In the genomic region with DNA sequence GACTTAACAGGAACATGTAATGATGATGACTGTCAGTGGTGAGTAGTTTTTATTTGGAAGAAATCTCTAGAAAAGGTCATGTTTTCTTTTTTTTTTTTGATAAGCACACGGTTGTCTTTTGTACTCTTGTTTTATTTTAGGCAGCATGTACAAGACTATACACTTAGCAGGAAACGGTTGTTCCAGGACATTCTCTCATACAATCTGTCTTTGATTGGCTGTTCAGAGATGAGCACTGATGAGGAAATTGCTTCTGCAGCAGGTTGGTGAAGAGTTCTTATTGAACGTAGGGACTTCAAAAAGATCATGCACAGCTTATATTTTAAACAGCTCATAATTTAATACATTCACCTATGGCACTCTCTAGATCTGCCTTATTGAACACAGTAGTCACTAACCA, we compare ENCODE assay signal across 23 mouse cellular contexts. TPM values are rescaled to one million over a fixed set of nuclear protein-coding genes. Genes with fewer than 3 reads are reported as not detected.
DNase-seq lines count a peak whose midpoint lies in the region; ATAC-seq lines count a peak whose summit lies in the region.
"Had no signal": no experiment of that assay in that cellular context is flagged by ENCODE, and none has a peak within 500 bp of the region (broad histone marks: within the 10 kb centered on the region; RNA-seq: fewer than 3 reads in every experiment).

No protein-coding gene starts in this region.

- 93% methylated on average over 3 of the region's 3 CpGs for WGBS in forebrain, embryonic 11.5 days

- no peak overlapping the region for H3K9ac ChIP-seq in forebrain, embryonic 11.5 days (ENCODE audit: low read length)

- H3K4me2 ChIP-seq in forebrain, embryonic 11.5 days (ENCODE audit: low read depth, low read length, severe bottlenecking): no peak overlapping the region

- ATAC-seq in CD4-positive, CD25-positive, alpha-beta regulatory T cell, adult 4 months: peak; percentile 71
- peak; percentile 50 for ATAC-seq in activated CD4-positive, CD25-positive, alpha-beta regulatory T cell, adult 4 months
- ATAC-seq in inflammation-experienced regulatory T-cells, adult 6 months: peak; percentile 27
- no peak for ATAC-seq in forebrain, embryonic 11.5 days (replicated peaks; ENCODE audit: low FRiP score)
- ATAC-seq: Patski had no signal

- no peak overlapping the region for H3K4me3 ChIP-seq in forebrain, embryonic 11.5 days (ENCODE audit: low read depth, low read length)

- H3K36me3 ChIP-seq in forebrain, embryonic 11.5 days (ENCODE audit: control insufficient read depth, insufficient read depth, low read length): peaks cover 11% of the 10 kb centered on the region; the same call in 1 of the 2 replicates

- H3K4me1 ChIP-seq in forebrain, embryonic 11.5 days (replicated peaks; ENCODE audit: control insufficient read depth, insufficient read depth, low read length): no peaks in the 10 kb centered on the region

- H3K27ac ChIP-seq in forebrain, embryonic 11.5 days (ENCODE audit: low read depth, low read length): no peak overlapping the region

- H3K27me3 ChIP-seq in forebrain, embryonic 11.5 days (ENCODE audit: control insufficient read depth, insufficient read depth, low read length): no peaks in the 10 kb centered on the region
- H3K27me3 ChIP-seq: CH12.LX, Patski had no signal

- peak; percentile 14 for DNase-seq in CD4-positive, CD25-positive, alpha-beta regulatory T cell, adult 2 months (ENCODE audit: low read depth, low spot score)
- DNase-seq in spleen, postnatal 14 days (ENCODE audit: low spot score in 2 of 2): no peak
- no peak for DNase-seq in spleen, postnatal 4 days (ENCODE audit: low spot score in 2 of 2)
- no peak for DNase-seq in frontal cortex, postnatal 14 days (ENCODE audit: low spot score in 2 of 2)
- no peak for DNase-seq in forebrain, embryonic 11.5 days (ENCODE audit: low spot score)
- DNase-seq: adrenal gland, adult 2 months; adrenal gland, adult 8-10 months; adrenal gland, postnatal 10 days; adrenal gland, postnatal 14 days; adrenal gland, postnatal 25 days; adrenal gland, postnatal 36 days; B cell, adult 2 months; cerebellum, adult 11 months; cerebellum, adult 11-12 months; cerebellum, adult 18-20 months; cerebellum, adult 2 months; cerebellum, adult 8-10 months had no signal

- no peaks in the 10 kb centered on the region for H3K9me3 ChIP-seq in forebrain, embryonic 11.5 days (ENCODE audit: control insufficient read depth, low read length)
- H3K9me3 ChIP-seq: G1E had no signal

RNA-seq across cellular contexts. Expression of a gene that starts 29.3 kb away (rescaled TPM):
- polyA plus RNA-seq in CD4-positive, CD25-positive, alpha-beta regulatory T cell, adult 4 months (2017; shearing (Covaris generic)): 10 to 100 TPM; 33.8 to 39.0 TPM
- polyA plus RNA-seq in activated CD4-positive, CD25-positive, alpha-beta regulatory T cell, adult 4 months (2017; shearing (Covaris generic)): 10 to 100 TPM; 23.2 to 35.4 TPM
- polyA plus RNA-seq in inflammation-experienced regulatory T-cells, adult 6 months (2017; shearing (Covaris generic)): 10 to 100 TPM; 25.6 to 37.1 (median 33.7) TPM
- polyA plus RNA-seq in forebrain, embryonic 11.5 days (2014; fragmentation: Nextera tagmentation; extraction: Ambion mirVana): 23.1 and 29.4 TPM in 2 replicates

RNA-seq across cellular contexts. Expression of a gene that starts 29.8 kb away (rescaled TPM):
- polyA plus RNA-seq in CD4-positive, CD25-positive, alpha-beta regulatory T cell, adult 4 months (2017; shearing (Covaris generic)): 10 to 100 TPM; 12.2 to 16.8 TPM
- polyA plus RNA-seq in activated CD4-positive, CD25-positive, alpha-beta regulatory T cell, adult 4 months (2017; shearing (Covaris generic)): 10 to 100 TPM; 12.8 to 13.7 TPM
- 10 to 100 TPM; 13.6 to 18.7 (median 17.9) TPM for polyA plus RNA-seq in inflammation-experienced regulatory T-cells, adult 6 months (2017; shearing (Covaris generic))
- polyA plus RNA-seq in forebrain, embryonic 11.5 days (2014; fragmentation: Nextera tagmentation; extraction: Ambion mirVana): 26.1 and 29.2 TPM in 2 replicates

RNA-seq across cellular contexts. Expression of a gene that starts 51.8 kb away (rescaled TPM):
- 10 to 100 TPM; 50.9 to 54.8 TPM for polyA plus RNA-seq in CD4-positive, CD25-positive, alpha-beta regulatory T cell, adult 4 months (2017; shearing (Covaris generic))
- polyA plus RNA-seq in activated CD4-positive, CD25-positive, alpha-beta regulatory T cell, adult 4 months (2017; shearing (Covaris generic)): 10 to 100 TPM; 41.0 to 44.7 TPM
- polyA plus RNA-seq in inflammation-experienced regulatory T-cells, adult 6 months (2017; shearing (Covaris generic)): 10 to 100 TPM; 35.8 to 43.5 (median 39.4) TPM
- polyA plus RNA-seq in forebrain, embryonic 11.5 days (2014; fragmentation: Nextera tagmentation; extraction: Ambion mirVana): 32.6 and 33.7 TPM in 2 replicates
